Mouse (Mus musculus) CH12.LX (cell line): ENCODE measurements around the gene Mrps15. TPM values are rescaled to one million over a fixed set of nuclear protein-coding genes. Genes with fewer than 3 reads are reported as not detected.

Source experiments
- DNase-seq: peaks from one replicate; pipeline ENCODE4 v3.0.0-alpha.2; 2013; ENCODE audit errors: extremely low read depth
- H3K27ac ChIP-seq: 2 replicates; pipeline ENCODE4 v1.5.1; 2012; ENCODE audit warnings: low read depth, mild to moderate bottlenecking, control low read depth, moderate library complexity; ENCODE audit not compliant: insufficient read depth
- H3K27me3 ChIP-seq: replicated peaks from 2 replicates; pipeline ENCODE3; 2012; ENCODE audit warnings: inconsistent platforms
- H3K36me3 ChIP-seq, 2 experiments: replicated peaks in 1 of 2; 2 replicates each; pipeline versions ENCODE3 to v1.6.1; 2012; ENCODE audit warnings: inconsistent platforms in 1 of 2, low read length in 1 of 2, mild to moderate bottlenecking in 1 of 2, mixed read lengths in 1 of 2, moderate library complexity in 1 of 2; ENCODE audit not compliant: control insufficient read depth in 1 of 2, insufficient read depth in 1 of 2
- H3K4me1 ChIP-seq, 2 experiments: 2 replicates each; pipeline ENCODE4 v1.6.1; 2012; ENCODE audit warnings: inconsistent platforms in 1 of 2, moderate library complexity in 1 of 2; ENCODE audit not compliant: insufficient read depth in 2 of 2, control insufficient read depth in 1 of 2
- H3K4me2 ChIP-seq: 2 replicates; pipeline ENCODE4 v1.6.1; 2012; ENCODE audit warnings: low read depth, mild to moderate bottlenecking, control low read depth; ENCODE audit not compliant: poor library complexity, insufficient read depth, severe bottlenecking
- H3K4me3 ChIP-seq, 3 experiments: fragments of 150-350 bp in 1 of 3; sonication (generic) in 1 of 3; replicated peaks in 1 of 3; 2 replicates each; pipeline versions ENCODE3 to v1.5.1; 2011 to 2012; ENCODE audit warnings: low read depth in 2 of 3, low read length in 2 of 3, mild to moderate bottlenecking in 2 of 3, moderate library complexity in 2 of 3, control low read depth in 1 of 3, improper control_type of control experiment in 1 of 3, inconsistent platforms in 1 of 3, mixed read lengths in 1 of 3; ENCODE audit not compliant: poor library complexity in 1 of 3
- H3K79me2 ChIP-seq: replicated peaks from 2 replicates; pipeline ENCODE4 v1.6.1; 2012; ENCODE audit warnings: mild to moderate bottlenecking, moderate library complexity; ENCODE audit not compliant: control insufficient read depth, poor library complexity, insufficient read depth, severe bottlenecking; ENCODE audit errors: extremely low read depth
- H3K9ac ChIP-seq: 2 replicates; pipeline ENCODE4 v1.6.1; 2012; ENCODE audit warnings: low read depth, mild to moderate bottlenecking, control low read depth, moderate library complexity; ENCODE audit not compliant: insufficient read depth
- H3K9me3 ChIP-seq: replicated peaks from 2 replicates; pipeline ENCODE3; 2012; ENCODE audit warnings: low read length, inconsistent platforms, mixed read lengths
- CHD1 ChIP-seq: IDR thresholded peaks from 2 replicates; pipeline ENCODE4 v1.6.1; 2012; ENCODE audit warnings: low read depth, low read length, improper control_type of control experiment, inconsistent platforms
- CHD2 ChIP-seq: IDR thresholded peaks from 2 replicates; pipeline ENCODE4 v1.6.1; 2011; ENCODE audit warnings: low read length, improper control_type of control experiment
- E2F4 ChIP-seq: IDR thresholded peaks from 2 replicates; pipeline ENCODE4 v1.6.1; 2011; ENCODE audit warnings: low read depth, low read length, improper control_type of control experiment; ENCODE audit not compliant: insufficient replicate concordance
- ELF1 ChIP-seq: IDR thresholded peaks from 2 replicates; pipeline ENCODE4 v1.6.1; 2014; ENCODE audit warnings: low read depth, mild to moderate bottlenecking, inconsistent platforms, low read length, improper control_type of control experiment
- EP300 ChIP-seq: IDR thresholded peaks from 2 replicates; pipeline ENCODE4 v1.6.1; 2011; ENCODE audit warnings: low read length, improper control_type of control experiment
- ETS1 ChIP-seq: conservative IDR thresholded peaks from 2 replicates; pipeline ENCODE4 v1.6.1; 2012; ENCODE audit warnings: low read depth, mild to moderate bottlenecking, inconsistent platforms, low read length, improper control_type of control experiment, moderate library complexity
- HCFC1 ChIP-seq: IDR thresholded peaks from 2 replicates; pipeline ENCODE4 v1.6.1; 2012; ENCODE audit warnings: low read depth, mild to moderate bottlenecking, inconsistent platforms, low read length, improper control_type of control experiment
- IRF4 ChIP-seq: IDR thresholded peaks from 2 replicates; pipeline ENCODE4 v1.6.1; 2014; ENCODE audit warnings: low read depth, mild to moderate bottlenecking, inconsistent platforms, low read length, improper control_type of control experiment
- JUN ChIP-seq: IDR thresholded peaks from 2 replicates; pipeline ENCODE4 v1.6.1; 2011; ENCODE audit warnings: low read depth, mild to moderate bottlenecking, low read length, improper control_type of control experiment, moderate library complexity; ENCODE audit not compliant: insufficient read depth
- JUND ChIP-seq: conservative IDR thresholded peaks from 2 replicates; pipeline ENCODE4 v1.6.1; 2011; ENCODE audit warnings: low read depth, low read length, improper control_type of control experiment
- MAFK ChIP-seq: IDR thresholded peaks from 2 replicates; pipeline ENCODE4 v1.6.1; 2011; ENCODE audit warnings: low read length, improper control_type of control experiment; ENCODE audit not compliant: insufficient replicate concordance
- MAX ChIP-seq: IDR thresholded peaks from 2 replicates; pipeline ENCODE4 v1.6.1; 2011; ENCODE audit warnings: low read length, improper control_type of control experiment
- MEF2A ChIP-seq: IDR thresholded peaks from 2 replicates; pipeline ENCODE4 v1.6.1; 2014; ENCODE audit warnings: low read depth, mild to moderate bottlenecking, inconsistent platforms, low read length, improper control_type of control experiment, borderline replicate concordance
- MXI1 ChIP-seq: IDR thresholded peaks from 2 replicates; pipeline ENCODE4 v1.6.1; 2011; ENCODE audit warnings: mild to moderate bottlenecking, low read depth, low read length, improper control_type of control experiment
- MYC ChIP-seq: IDR thresholded peaks from 2 replicates; pipeline ENCODE4 v1.6.1; 2011; ENCODE audit warnings: low read depth, mild to moderate bottlenecking, improper control_type of control experiment, low read length
- NRF1 ChIP-seq: IDR thresholded peaks from 2 replicates; pipeline ENCODE4 v1.6.1; 2014; ENCODE audit warnings: low read depth, mild to moderate bottlenecking, inconsistent platforms, low read length, improper control_type of control experiment, moderate library complexity
- POLR2AphosphoS2 ChIP-seq: IDR thresholded peaks from 2 replicates; pipeline ENCODE4 v1.6.1; 2011; ENCODE audit warnings: low read depth, low read length, improper control_type of control experiment
- RAD21 ChIP-seq: IDR thresholded peaks from 2 replicates; pipeline ENCODE4 v1.6.1; 2011; ENCODE audit warnings: low read depth, mild to moderate bottlenecking, low read length, improper control_type of control experiment, moderate library complexity
- SMC3 ChIP-seq: IDR thresholded peaks from 2 replicates; pipeline ENCODE4 v1.6.1; 2011; ENCODE audit warnings: low read depth, low read length, improper control_type of control experiment
- TBP ChIP-seq: conservative IDR thresholded peaks from 2 replicates; pipeline ENCODE4 v1.6.1; 2011; ENCODE audit warnings: low read depth, low read length, improper control_type of control experiment
- UBTF ChIP-seq: IDR thresholded peaks from 2 replicates; pipeline ENCODE4 v1.6.1; 2012; ENCODE audit warnings: low read depth, mild to moderate bottlenecking, inconsistent platforms, low read length, improper control_type of control experiment, moderate library complexity
- USF2 ChIP-seq: conservative IDR thresholded peaks from 2 replicates; pipeline ENCODE4 v1.6.1; 2011; ENCODE audit warnings: low read depth, low read length, improper control_type of control experiment
- ZC3H11A ChIP-seq: IDR thresholded peaks from 2 replicates; pipeline ENCODE4 v1.6.1; 2012; ENCODE audit warnings: low read depth, mild to moderate bottlenecking, inconsistent platforms, low read length, improper control_type of control experiment
- ZKSCAN1 ChIP-seq: IDR thresholded peaks from 2 replicates; pipeline ENCODE4 v1.6.1; 2012; ENCODE audit warnings: low read depth, inconsistent platforms, low read length, improper control_type of control experiment, borderline replicate concordance
- ZMIZ1 ChIP-seq: IDR thresholded peaks from 2 replicates; pipeline ENCODE4 v1.6.1; 2012; ENCODE audit warnings: low read depth, mild to moderate bottlenecking, inconsistent platforms, low read length, improper control_type of control experiment
- dilution Hi-C: fragments of 300-500 bp; cut with MboI; formaldehyde crosslinking; loops from 2 replicates; pipeline ENCODE4 v1.14.3; 2020; ENCODE audit warnings: low sequenced_read_pairs; ENCODE audit not compliant: extremely low pct_unique_long_range_greater_than_20kb, extremely low pct_ligation_motif_present
- in situ Hi-C: fragments of 300-500 bp; cut with MboI; formaldehyde crosslinking; loops from 3 replicates; pipeline ENCODE4 v1.14.3; 2019; ENCODE audit warnings: low sequenced_read_pairs, low pct_ligation_motif_present, low pct_unique_long_range_greater_than_20kb, mixed read lengths
- polyA plus RNA-seq: library from polyadenylated mRNA; unstranded; fragments of >175 nt; gene quantifications from 2 replicates; pipeline ENCODE4 v1.2.1, GENCODE M21; 2012; ENCODE audit warnings: low read depth; ENCODE audit not compliant: insufficient read length
- total RNA-seq, 2 experiments: library from RNA; depleted of rRNA; stranded (reverse); fragments of 300-350 nt in 1 of 2; fragments of >200 nt in 1 of 2; gene quantifications; 2 replicates each; pipeline ENCODE4 v1.2.3; 2012 to 2014

Gene Mrps15
- total and polyA plus RNA-seq, 3 experiments = 89.6 to 113 (median 102) TPM

GRCm38 (mm10) chr4:126018966-126019538 is 27.7 kb upstream of the Mrps15 start (continued):
- 0 out of 2 replicates have a peak, but pooled peaks have one; percentile 17 for TF ChIP-seq TBP
- TF ChIP-seq MAFK = no peak
- TF ChIP-seq MXI1 = no peak
- no peak for TF ChIP-seq MAX
- TF ChIP-seq ZC3H11A = no peak
- TF ChIP-seq NRF1 = no peak
- no peak for TF ChIP-seq CHD1
- no peak for TF ChIP-seq RAD21
- TF ChIP-seq JUND = no peak
- TF ChIP-seq HCFC1 = 0 out of 2 replicates have a peak, but pooled peaks have one; percentile 23
- no peak for TF ChIP-seq POLR2AphosphoS2
- peak; percentile 75 for TF ChIP-seq EP300
- no peak for TF ChIP-seq CHD2

- H3K4me3 ChIP-seq = no peak within 1 kb of the TSS
- H3K27me3 ChIP-seq = peaks cover 26% of the 10 kb centered on the region
- no peak within 1 kb of the TSS for H3K4me2 ChIP-seq
- dilution Hi-C loops (no loop called here), in situ Hi-C loops (no loop called here)
- no peaks in the 10 kb centered on the region for H3K36me3 ChIP-seq
- no peak within 1 kb of the TSS for H3K9ac ChIP-seq
- H3K4me1 ChIP-seq = peaks cover 0 to 4% of the 10 kb centered on the region in 2 experiments; a peak in 2 of 4 replicates
- no peaks in the 10 kb centered on the region for H3K79me2 ChIP-seq
- no peak for DNase-seq
- no peaks in the 10 kb centered on the region for H3K9me3 ChIP-seq
- H3K27ac ChIP-seq = no peak within 1 kb of the TSS
- no peak for TF ChIP-seq MAFK
- no peak for TF ChIP-seq IRF4
- no peak for TF ChIP-seq HCFC1
- no peak for TF ChIP-seq SMC3
- TF ChIP-seq ELF1 = no peak
- no peak for TF ChIP-seq E2F4
- TF ChIP-seq POLR2AphosphoS2 = no peak
- no peak for TF ChIP-seq MEF2A
- no peak for TF ChIP-seq USF2
- TF ChIP-seq UBTF = no peak
- TF ChIP-seq ZKSCAN1 = no peak
- TF ChIP-seq ETS1 = no peak
- no peak for TF ChIP-seq ZMIZ1
- TF ChIP-seq JUN = no peak
- no peak for TF ChIP-seq JUND
- no peak for TF ChIP-seq MYC
These were observed 22.3 kb upstream of the Mrps15 start, which contains the start of gene Csf3r for GRCm38 (mm10) chr4:126024303-126024900. TSS of gene Csf3r (plus strand) at chr4:126024550.
